Mouse (Mus musculus) hindbrain, embryonic 16.5 days (tissue): Measurements from ENCODE around the gene Sephs2. TPM values are rescaled to one million over a fixed set of nuclear protein-coding genes. Genes with fewer than 3 reads are reported as not detected.

Experiments used
- ATAC-seq: fragments of 200-750 bp; cut with Nextera tagmentation; 2 replicates; pipeline ENCODE4 v1.8.0; 2017; ENCODE audit warnings: moderate TSS enrichment, moderate library complexity
- H3K27ac ChIP-seq: fragments of 300-500 bp; sonication (generic); 2 replicates; pipeline ENCODE4 v1.5.1; 2014; ENCODE audit warnings: low read depth, mild to moderate bottlenecking, control low read depth, low read length, moderate library complexity
- H3K27me3 ChIP-seq: fragments of 300-500 bp; sonication (generic); replicated peaks from 2 replicates; pipeline ENCODE4 v1.6.1; 2014; ENCODE audit warnings: low read length; ENCODE audit not compliant: control insufficient read depth, insufficient read depth
- H3K36me3 ChIP-seq: fragments of 300-500 bp; sonication (generic); 2 replicates; pipeline ENCODE4 v1.6.1; 2014; ENCODE audit warnings: mild to moderate bottlenecking, low read length, moderate library complexity, mixed read lengths; ENCODE audit not compliant: control insufficient read depth, insufficient read depth
- H3K4me1 ChIP-seq: fragments of 300-500 bp; sonication (generic); 2 replicates; pipeline ENCODE4 v1.6.1; 2014; ENCODE audit warnings: low read depth, low read length; ENCODE audit not compliant: control insufficient read depth, insufficient read depth
- H3K4me2 ChIP-seq: fragments of 300-500 bp; sonication (generic); 2 replicates; pipeline ENCODE4 v1.6.1; 2014; ENCODE audit warnings: mild to moderate bottlenecking, low read length, control low read depth, moderate library complexity
- H3K4me3 ChIP-seq: fragments of 300-500 bp; sonication (generic); 2 replicates; pipeline ENCODE4 v1.5.1; 2014; ENCODE audit warnings: mild to moderate bottlenecking, low read length, control low read depth, moderate library complexity
- H3K9ac ChIP-seq: fragments of 300-500 bp; sonication (generic); 2 replicates; pipeline ENCODE4 v1.6.1; 2014; ENCODE audit warnings: low read depth, mild to moderate bottlenecking, control low read depth, low read length, moderate library complexity
- H3K9me3 ChIP-seq: fragments of 300-500 bp; sonication (generic); 2 replicates; pipeline ENCODE4 v1.6.1; 2014; ENCODE audit warnings: mild to moderate bottlenecking, low read length, moderate library complexity; ENCODE audit not compliant: control insufficient read depth
- WGBS: fragments of 180-500 bp; shearing (Covaris S2); extraction: QIAGEN DNeasy Blood & Tissue Kit; methylation state at CpG from one replicate; pipeline ENCODE4 v1.1.7; 2014; 5-methylcytosine and 5-hydroxymethylcytosine counted together
- polyA plus RNA-seq: library from polyadenylated mRNA; unstranded; fragments of >200 nt; fragmentation: Nextera tagmentation; extraction: Ambion mirVana; gene quantifications from 2 replicates; pipeline ENCODE4 v1.2.1, GENCODE M21; 2015

The Sephs2 gene
- 54.2 and 58.9 TPM in 2 replicates for polyA plus RNA-seq

DNA sequence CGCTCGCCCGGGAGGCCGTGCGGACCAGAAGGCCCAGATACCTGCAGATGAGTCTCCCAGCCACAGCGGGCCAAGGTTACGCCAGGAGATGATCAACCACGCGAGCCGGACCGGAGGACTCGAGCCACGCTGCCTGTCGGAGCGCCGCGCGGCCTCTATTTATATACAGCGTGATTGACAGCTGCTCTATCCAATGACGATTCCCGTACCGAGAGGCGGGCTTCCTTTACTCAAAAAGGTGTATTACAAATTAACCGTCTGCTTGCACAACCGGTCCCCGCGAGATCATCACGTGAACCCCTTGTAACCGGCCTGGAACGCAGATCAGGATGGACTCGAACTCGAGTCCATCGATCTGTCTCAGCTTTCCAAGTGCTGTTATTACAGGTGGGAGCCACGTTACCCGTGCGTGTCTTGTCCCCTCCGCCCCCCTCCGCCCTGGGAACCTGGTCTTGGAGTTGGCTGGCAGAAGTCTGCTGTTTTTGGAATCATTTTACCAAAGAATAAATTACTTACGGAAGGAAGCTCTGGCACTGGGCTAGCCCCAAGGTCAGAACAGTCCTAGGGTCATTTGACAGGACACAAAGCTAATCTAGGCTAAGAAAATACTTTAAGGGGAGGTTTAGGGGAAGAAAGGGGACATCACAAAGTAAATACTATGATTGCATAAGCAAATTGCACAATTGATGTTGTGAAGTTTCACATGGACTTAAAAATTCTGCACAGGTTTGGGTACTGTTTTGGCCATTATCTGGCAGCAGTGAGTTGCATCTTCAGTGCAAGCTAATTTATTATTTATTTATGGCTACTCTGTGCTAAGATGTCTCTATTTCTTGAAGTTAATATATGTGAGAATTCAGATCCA, at the start of gene Sephs2:
Gene Sephs2, minus strand, starts transcription at position 131 of the 865 bp plus-strand sequence.
- peak within 1 kb of the TSS; percentile 85 for H3K4me3 ChIP-seq
- H3K4me1 ChIP-seq: peaks cover 10% of the 10 kb centered on the region
- WGBS: 2% methylated on average over 39 of the region's 39 CpGs
- H3K36me3 ChIP-seq: peaks cover 4% of the 10 kb centered on the region
- ATAC-seq: peak; percentile 92
- peak within 1 kb of the TSS; percentile 92 for H3K9ac ChIP-seq
- H3K27ac ChIP-seq: peak within 1 kb of the TSS; percentile 88
- H3K27me3 ChIP-seq: no peaks in the 10 kb centered on the region
- no peaks in the 10 kb centered on the region for H3K9me3 ChIP-seq
- peak within 1 kb of the TSS; percentile 65 for H3K4me2 ChIP-seq

DNA sequence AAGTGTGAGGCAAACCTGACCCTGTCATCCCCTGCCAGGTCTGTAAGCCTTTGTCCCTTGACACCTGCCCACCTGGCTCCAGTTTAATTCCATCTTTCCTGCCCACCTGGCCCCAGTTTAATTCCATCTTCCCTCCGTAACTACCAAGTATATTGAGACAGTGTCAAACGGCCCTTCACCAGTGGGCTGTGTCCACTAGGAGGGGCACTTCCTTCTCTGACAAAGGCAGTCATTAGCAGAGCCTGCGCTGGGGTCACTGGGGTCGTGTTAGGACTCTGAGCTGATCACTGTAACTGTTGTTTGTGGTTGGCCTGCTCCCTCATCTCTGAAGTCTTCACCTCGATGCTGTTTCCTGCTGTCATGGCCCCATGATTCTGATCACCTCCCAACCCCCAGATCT, 48.2 kb upstream of the Sephs2 start:
- Histone ChIP-seq H3K4me1 (no peaks in the 10 kb centered on the region), H3K4me3 (no peak overlapping the region), H3K27ac (no peak overlapping the region), H3K36me3 (no peaks in the 10 kb centered on the region), H3K27me3 (no peaks in the 10 kb centered on the region), H3K9ac (no peak overlapping the region), H3K4me2 (no peak overlapping the region), H3K9me3 (no peaks in the 10 kb centered on the region)
- ATAC-seq: no peak
- 52% methylated on average over 5 of the region's 5 CpGs for WGBS

DNA sequence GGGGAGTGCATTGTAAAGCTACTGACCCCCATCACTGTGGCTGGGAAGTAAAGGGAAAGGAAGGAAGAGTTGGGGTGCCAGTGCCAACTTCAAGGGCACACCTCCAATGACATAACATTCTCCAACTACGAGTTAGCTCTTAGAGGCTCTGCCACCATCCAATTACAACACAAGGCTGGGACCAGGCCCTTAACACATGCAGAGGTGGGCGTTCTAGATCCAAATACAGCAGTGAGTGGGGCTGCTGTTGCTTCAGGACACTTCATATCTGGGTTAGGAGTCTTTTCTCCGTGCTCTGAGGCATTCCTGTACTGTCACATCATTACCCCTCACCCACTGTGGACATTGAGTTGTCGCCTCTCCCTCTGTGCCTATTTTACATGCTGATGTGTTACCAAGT, 47.3 kb upstream of the Sephs2 start:
- ATAC-seq: no peak
- Histone ChIP-seq H3K36me3 (no peaks in the 10 kb centered on the region), H3K4me1 (no peaks in the 10 kb centered on the region), H3K27ac (no peak overlapping the region), H3K9ac (no peak overlapping the region), H3K27me3 (no peaks in the 10 kb centered on the region), H3K9me3 (no peaks in the 10 kb centered on the region), H3K4me2 (no peak overlapping the region), H3K4me3 (no peak overlapping the region)
- WGBS: 75% methylated on average over 4 of the region's 4 CpGs

DNA sequence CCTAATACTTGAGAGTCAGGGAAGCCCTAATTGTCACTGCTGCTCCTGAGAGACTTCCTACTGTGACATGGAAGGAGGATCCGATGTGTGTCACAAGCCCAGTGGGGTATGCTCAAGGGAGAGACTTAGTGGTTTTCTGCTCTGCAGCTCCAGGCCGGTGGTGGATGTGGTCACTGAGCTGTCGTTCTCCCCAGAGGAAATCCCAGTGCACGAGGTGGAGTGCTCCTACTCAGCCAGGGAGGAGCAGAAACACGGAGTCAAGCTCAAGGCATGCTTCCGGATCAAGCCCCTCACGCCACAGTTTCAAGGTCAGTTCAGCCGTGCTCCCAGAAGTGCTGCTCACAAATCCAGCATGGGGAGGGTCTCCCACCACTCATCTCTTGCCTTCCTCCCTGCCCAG, 40.1 kb upstream of the Sephs2 start:
- H3K27ac ChIP-seq: no peak overlapping the region
- H3K4me3 ChIP-seq: no peak overlapping the region
- 46% methylated on average over 8 of the region's 8 CpGs for WGBS
- ATAC-seq: no peak
- no peaks in the 10 kb centered on the region for H3K9me3 ChIP-seq
- no peaks in the 10 kb centered on the region for H3K4me1 ChIP-seq
- no peaks in the 10 kb centered on the region for H3K27me3 ChIP-seq
- no peak overlapping the region for H3K9ac ChIP-seq
- H3K36me3 ChIP-seq: no peaks in the 10 kb centered on the region
- no peak overlapping the region for H3K4me2 ChIP-seq

DNA sequence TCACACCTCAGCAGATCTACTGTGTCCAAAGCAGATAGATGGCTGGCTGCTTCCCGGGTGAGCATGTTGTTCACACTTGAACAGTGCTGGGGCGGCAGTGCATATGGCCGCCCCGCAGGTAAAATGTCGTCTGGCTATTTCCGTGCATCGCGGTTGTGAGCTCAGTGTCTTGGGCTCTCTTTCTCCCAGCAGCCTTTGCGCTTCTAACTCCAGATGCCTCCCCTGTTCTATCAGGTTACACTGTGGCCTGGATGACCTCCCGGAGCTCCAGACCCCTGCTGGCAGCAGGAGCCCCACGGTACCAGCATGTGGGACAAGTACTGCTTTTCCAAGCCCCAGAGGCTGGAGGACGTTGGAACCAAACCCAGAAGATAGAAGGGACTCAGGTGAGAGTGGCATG, 36.1 kb upstream of the Sephs2 start:
- 77% methylated on average over 12 of the region's 12 CpGs for WGBS
- Histone ChIP-seq H3K27ac (no peak overlapping the region), H3K4me3 (no peak overlapping the region), H3K27me3 (no peaks in the 10 kb centered on the region), H3K4me1 (no peaks in the 10 kb centered on the region), H3K9ac (no peak overlapping the region), H3K36me3 (no peaks in the 10 kb centered on the region), H3K9me3 (no peaks in the 10 kb centered on the region), H3K4me2 (no peak overlapping the region)
- no peak for ATAC-seq

DNA sequence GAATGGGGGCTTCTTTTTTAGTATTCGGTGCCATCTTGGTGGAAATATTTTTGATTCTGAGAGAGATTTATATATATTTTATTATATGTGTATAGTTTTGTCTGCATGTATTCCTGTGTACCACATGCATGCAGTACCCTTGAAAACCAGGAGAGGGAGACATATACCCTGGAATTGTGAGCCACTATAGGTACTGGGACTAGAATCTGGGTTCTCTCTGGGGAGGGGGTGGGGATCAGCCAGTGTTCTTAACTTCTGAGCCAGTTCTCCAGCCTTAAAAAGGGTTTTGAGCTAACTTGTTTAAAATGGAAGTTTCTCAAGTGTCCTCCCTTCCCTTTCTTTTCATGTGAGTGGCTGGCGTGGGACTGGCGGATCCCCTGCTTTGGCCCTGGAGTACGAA, 35.0 kb upstream of the Sephs2 start:
- 69% methylated on average over 4 of the region's 4 CpGs for WGBS
- Histone ChIP-seq H3K9ac (no peak overlapping the region), H3K4me3 (no peak overlapping the region), H3K27me3 (no peaks in the 10 kb centered on the region), H3K4me1 (no peaks in the 10 kb centered on the region), H3K36me3 (no peaks in the 10 kb centered on the region), H3K4me2 (no peak overlapping the region), H3K9me3 (no peaks in the 10 kb centered on the region), H3K27ac (no peak overlapping the region)
- ATAC-seq: peak; percentile 56; the same call in 1 of the 2 replicates

DNA sequence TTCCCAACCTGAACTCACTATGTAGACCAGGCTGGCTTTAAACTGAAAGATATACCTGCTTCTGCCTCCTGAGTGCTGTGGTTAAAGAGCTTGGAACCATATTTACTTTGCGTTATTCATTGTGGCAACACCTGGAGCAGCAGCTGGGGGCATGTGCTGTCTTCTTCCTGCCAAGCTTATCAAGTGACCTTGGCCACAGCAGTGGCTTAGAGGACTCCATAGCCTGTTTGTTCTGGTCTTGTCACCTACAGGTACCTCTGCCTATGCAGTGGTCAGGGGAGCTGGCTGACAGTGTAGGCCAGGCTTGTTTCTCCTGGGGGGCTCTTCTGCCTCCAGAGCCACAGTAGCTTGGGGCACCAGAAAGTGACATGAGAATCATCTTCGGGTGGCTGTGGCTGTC, 34.6 kb upstream of the Sephs2 start:
- no peak for ATAC-seq
- H3K4me3 ChIP-seq: no peak overlapping the region

DNA sequence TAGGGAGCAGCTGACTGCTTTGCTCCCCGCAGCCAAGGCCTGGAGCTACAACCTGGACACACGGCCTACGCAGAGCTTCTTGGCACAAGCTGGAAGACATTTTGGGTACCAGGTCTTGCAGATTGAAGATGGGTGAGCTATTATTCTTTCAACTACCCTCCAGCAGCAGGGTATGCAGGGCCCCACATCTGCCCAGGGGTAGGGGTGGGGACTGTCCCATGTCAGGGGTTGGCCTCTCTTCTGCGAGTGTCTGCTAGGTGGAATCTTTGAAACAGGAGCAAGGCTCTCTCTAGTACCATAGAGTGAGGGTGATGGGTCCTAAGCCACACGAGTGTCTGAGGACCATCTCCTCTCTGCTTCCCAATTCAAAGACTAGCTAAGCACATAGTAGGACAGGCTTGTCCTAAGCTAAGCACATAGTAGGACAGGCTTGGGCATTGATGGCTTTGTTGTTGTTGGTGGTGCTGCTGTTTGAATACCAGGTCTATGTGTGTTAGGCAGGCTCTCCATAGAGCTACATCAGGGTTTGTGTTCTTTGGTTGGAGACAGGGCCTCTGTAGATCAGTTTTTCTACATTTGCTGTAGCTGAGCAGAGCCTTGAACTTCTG, 23.8 kb upstream of the Sephs2 start:
- Histone ChIP-seq H3K9me3 (no peaks in the 10 kb centered on the region), H3K9ac (no peak overlapping the region), H3K27me3 (no peaks in the 10 kb centered on the region), H3K4me3 (no peak overlapping the region), H3K4me1 (no peaks in the 10 kb centered on the region), H3K36me3 (no peaks in the 10 kb centered on the region), H3K27ac (no peak overlapping the region), H3K4me2 (no peak overlapping the region)
- 97% methylated on average over 4 of the region's 5 CpGs for WGBS
- ATAC-seq: no peak

More for the DNA sequence above, 34.6 kb upstream of the Sephs2 start:
- Histone ChIP-seq H3K9me3 (no peaks in the 10 kb centered on the region), H3K4me1 (no peaks in the 10 kb centered on the region), H3K27ac (no peak overlapping the region), H3K4me2 (no peak overlapping the region), H3K9ac (no peak overlapping the region), H3K27me3 (no peaks in the 10 kb centered on the region), H3K36me3 (no peaks in the 10 kb centered on the region)
- 77% methylated on average over 2 of the region's 2 CpGs for WGBS

DNA sequence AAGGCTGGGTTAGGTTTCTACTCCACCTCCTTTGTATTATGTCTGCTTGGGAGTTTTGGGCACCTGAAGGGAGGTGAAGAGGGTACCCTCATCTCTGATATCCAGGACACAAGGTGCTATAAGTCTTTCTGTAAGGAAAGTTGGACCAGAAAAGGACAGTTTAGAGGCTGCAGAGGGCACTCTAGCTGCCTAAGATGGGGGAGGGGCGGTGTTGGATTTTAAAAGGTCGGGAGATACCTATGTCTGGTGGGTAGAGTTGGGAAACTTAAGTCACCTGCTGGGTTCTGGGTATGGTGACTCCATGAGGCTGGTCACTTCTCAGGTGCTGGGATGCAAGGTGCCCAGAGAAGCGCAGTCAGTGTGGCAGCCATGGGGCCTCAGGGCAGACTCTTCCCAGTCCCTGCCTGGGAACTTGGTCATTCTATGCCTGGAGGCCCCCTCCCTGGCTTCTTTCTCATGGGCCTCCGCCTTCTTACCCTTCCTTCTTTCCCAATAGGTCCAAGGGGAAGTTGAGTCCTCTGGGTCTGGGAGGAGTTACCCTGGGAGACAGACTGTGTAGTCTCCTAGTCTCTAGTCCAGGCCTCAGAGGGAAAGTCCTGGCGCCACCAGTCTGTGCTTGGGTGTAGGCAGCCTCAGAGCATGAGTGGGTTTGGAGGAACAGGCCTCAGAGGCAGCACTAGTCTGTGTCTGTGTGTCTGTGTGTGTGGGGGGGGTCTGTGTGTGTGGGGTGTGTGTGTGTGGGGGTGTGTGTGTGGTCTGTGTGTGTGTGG, 23.1 kb upstream of the Sephs2 start:
- Histone ChIP-seq H3K4me1 (no peaks in the 10 kb centered on the region), H3K4me2 (no peak overlapping the region), H3K27me3 (no peaks in the 10 kb centered on the region), H3K9ac (no peak overlapping the region), H3K9me3 (no peaks in the 10 kb centered on the region), H3K36me3 (no peaks in the 10 kb centered on the region), H3K27ac (no peak overlapping the region), H3K4me3 (no peak overlapping the region)
- no peak for ATAC-seq
- 86% methylated on average over 5 of the region's 5 CpGs for WGBS
